Mouse (Mus musculus) testis, adult 2 months (tissue): ENCODE data around the gene Arhgap8. TPM values are rescaled to one million over a fixed set of nuclear protein-coding genes. Genes with fewer than 3 reads are reported as not detected.

ENCODE experiments used
- H3K27ac ChIP-seq: fragments of 200-500 bp; 2 replicates; pipeline ENCODE4 v1.5.1; 2012; ENCODE audit warnings: low read depth, low read length; ENCODE audit not compliant: control insufficient read depth, insufficient read depth
- H3K27me3 ChIP-seq: fragments of 200-500 bp; 2 replicates; pipeline ENCODE4 v1.6.1; 2012; ENCODE audit warnings: mild to moderate bottlenecking, low read length, moderate library complexity; ENCODE audit not compliant: control insufficient read depth, insufficient read depth
- H3K36me3 ChIP-seq: fragments of 200-500 bp; 2 replicates; pipeline ENCODE4 v1.6.1; 2012; ENCODE audit warnings: mild to moderate bottlenecking, low read length; ENCODE audit not compliant: control insufficient read depth, insufficient read depth
- H3K4me1 ChIP-seq: fragments of 200-500 bp; 2 replicates; pipeline ENCODE4 v1.6.1; 2012; ENCODE audit warnings: low read length; ENCODE audit not compliant: control insufficient read depth, insufficient read depth
- H3K4me3 ChIP-seq: fragments of 200-500 bp; 2 replicates; pipeline ENCODE4 v1.5.1; 2012; ENCODE audit warnings: low read depth, mild to moderate bottlenecking, low read length, moderate library complexity, mixed read lengths; ENCODE audit not compliant: control insufficient read depth
- CTCF ChIP-seq: fragments of 200-500 bp; IDR thresholded peaks from 2 replicates; pipeline ENCODE4 v1.5.1; 2012; ENCODE audit warnings: low read depth, mild to moderate bottlenecking, inconsistent platforms, low read length, moderate library complexity; ENCODE audit not compliant: control insufficient read depth, insufficient read depth, insufficient replicate concordance
- POLR2A ChIP-seq: fragments of 200-500 bp; IDR thresholded peaks from 2 replicates; pipeline ENCODE4 v1.6.1; 2012; ENCODE audit warnings: low read depth, mild to moderate bottlenecking, inconsistent platforms, low read length, moderate library complexity; ENCODE audit not compliant: control insufficient read depth
- polyA plus RNA-seq: library from polyadenylated mRNA; depleted of rRNA; stranded (reverse); fragments of >200 nt; gene quantifications from 2 replicates; pipeline ENCODE4 v1.2.3, GENCODE M21; 2012

Gene Arhgap8
- polyA plus RNA-seq, 1 experiment = 3.1 TPM

GRCm38 (mm10) chr15:84772191-84773111 lies 52.6 kb downstream of the Arhgap8 start:
- peaks cover 8% of the 10 kb centered on the region for H3K4me1 ChIP-seq
- no peaks in the 10 kb centered on the region for H3K27me3 ChIP-seq
- no peaks in the 10 kb centered on the region for H3K36me3 ChIP-seq
- peak overlapping the region; percentile 36 for H3K4me3 ChIP-seq
- TF ChIP-seq CTCF (no peak; the same call in 1 of the 2 replicates), POLR2A (no peak)
- H3K27ac ChIP-seq = no peak overlapping the region

GRCm38 (mm10) chr15:84775421-84776174 lies 55.7 kb downstream of the Arhgap8 start:
- Histone ChIP-seq H3K27ac (no peak overlapping the region), H3K4me3 (no peak overlapping the region), H3K36me3 (no peaks in the 10 kb centered on the region), H3K27me3 (no peaks in the 10 kb centered on the region), H3K4me1 (peaks cover 8% of the 10 kb centered on the region)
- TF ChIP-seq CTCF (no peak), POLR2A (no peak)

GRCm38 (mm10) chr15:84778587-84778986 lies 58.7 kb downstream of the Arhgap8 start:
- no peak overlapping the region for H3K4me3 ChIP-seq
- no peaks in the 10 kb centered on the region for H3K27me3 ChIP-seq
- H3K27ac ChIP-seq = no peak overlapping the region
- TF ChIP-seq POLR2A (no peak), CTCF (no peak)
- no peaks in the 10 kb centered on the region for H3K4me1 ChIP-seq
- no peaks in the 10 kb centered on the region for H3K36me3 ChIP-seq

GRCm38 (mm10) chr15:84784812-84785211 lies 65.0 kb downstream of the Arhgap8 start:
- no peaks in the 10 kb centered on the region for H3K27me3 ChIP-seq
- H3K4me3 ChIP-seq = peak overlapping the region; percentile 55
- H3K4me1 ChIP-seq = peaks cover 3% of the 10 kb centered on the region
- no peak overlapping the region for H3K27ac ChIP-seq
- H3K36me3 ChIP-seq = no peaks in the 10 kb centered on the region
- TF ChIP-seq POLR2A (peak; percentile 59; the same call in 1 of the 2 replicates), CTCF (no peak)

- peaks cover 3% of the 10 kb centered on the region for H3K4me1 ChIP-seq
- H3K36me3 ChIP-seq = no peaks in the 10 kb centered on the region
- H3K27ac ChIP-seq = no peak overlapping the region
- no peak overlapping the region for H3K4me3 ChIP-seq
- TF ChIP-seq CTCF (no peak), POLR2A (no peak)
- H3K27me3 ChIP-seq = no peaks in the 10 kb centered on the region
Measured at GRCm38 (mm10) chr15:84787161-84787560, 67.3 kb downstream of the Arhgap8 start.

- Histone ChIP-seq H3K27ac (no peak overlapping the region), H3K4me3 (no peak overlapping the region), H3K4me1 (no peaks in the 10 kb centered on the region), H3K27me3 (no peaks in the 10 kb centered on the region), H3K36me3 (no peaks in the 10 kb centered on the region)
- TF ChIP-seq CTCF (no peak), POLR2A (no peak)
Measured at GRCm38 (mm10) chr15:84793649-84794048, 73.8 kb downstream of the Arhgap8 start.

GRCm38 (mm10) chr15:84800132-84800531 lies 80.3 kb downstream of the Arhgap8 start:
- TF ChIP-seq POLR2A = no peak
- TF ChIP-seq CTCF = peak; percentile 23; the same call in 1 of the 2 replicates
- Histone ChIP-seq H3K36me3 (no peaks in the 10 kb centered on the region), H3K27ac (no peak overlapping the region), H3K27me3 (no peaks in the 10 kb centered on the region), H3K4me3 (no peak overlapping the region), H3K4me1 (no peaks in the 10 kb centered on the region)
